Mouse (Mus musculus): ENCODE measurements around the gene Parg.

Parg gene

DNA sequence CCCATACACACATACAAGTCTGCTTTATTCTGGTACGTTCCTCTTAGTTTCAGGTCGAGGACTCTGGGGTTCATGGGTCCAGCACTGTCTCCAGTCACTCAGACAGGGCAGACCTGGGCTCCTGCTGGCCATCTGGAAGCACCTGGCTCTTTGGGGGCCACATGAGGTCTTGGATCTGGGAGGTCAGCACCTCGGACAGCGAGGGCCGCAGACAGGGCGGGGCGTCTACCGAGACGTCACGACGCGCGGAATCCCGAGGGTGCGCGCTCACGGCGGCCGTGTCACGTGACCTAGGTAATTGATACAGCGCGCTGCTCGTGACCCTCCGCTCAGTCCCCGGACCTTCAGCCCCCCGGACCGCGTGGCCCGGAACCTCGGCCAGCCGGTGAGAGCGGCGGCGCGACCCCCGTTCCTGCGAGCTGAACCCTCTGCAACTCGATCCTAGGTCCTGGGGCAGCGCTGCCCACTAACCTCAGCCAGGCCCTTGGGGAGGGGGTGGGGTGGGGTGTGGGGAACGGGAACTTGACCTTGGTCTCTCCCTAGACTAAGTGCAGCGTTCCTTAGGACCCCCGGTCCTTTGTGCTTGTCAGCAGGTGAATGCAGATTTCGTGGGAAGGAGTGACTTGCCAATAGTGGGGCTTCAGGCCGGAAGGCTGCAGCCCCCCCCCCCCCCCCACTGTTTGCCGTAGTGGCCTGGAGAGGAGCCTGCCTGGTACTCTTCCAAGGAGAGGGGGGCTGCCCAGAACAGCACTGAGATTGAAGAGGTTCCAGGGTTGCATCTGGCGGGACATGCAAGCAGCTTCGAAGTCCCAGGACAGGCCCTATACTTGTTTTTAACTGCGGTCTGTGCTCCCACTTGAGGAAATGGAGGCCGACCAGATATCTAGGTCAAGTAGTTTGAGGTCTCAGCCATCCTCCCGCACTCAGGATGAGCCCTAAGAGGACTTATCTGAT lies 120.3 kb downstream of the Parg start, which contains the start of gene Ogdhl:
TSS of gene Ogdhl (plus strand) at position 288 of the 954 bp plus-strand sequence.
- peak; percentile 90 to 93 for DNase-seq

GRCm38 (mm10) chr14:32323221-32323620 lies 121.5 kb downstream of the Parg start:
- DNase-seq, result no peak

DNA sequence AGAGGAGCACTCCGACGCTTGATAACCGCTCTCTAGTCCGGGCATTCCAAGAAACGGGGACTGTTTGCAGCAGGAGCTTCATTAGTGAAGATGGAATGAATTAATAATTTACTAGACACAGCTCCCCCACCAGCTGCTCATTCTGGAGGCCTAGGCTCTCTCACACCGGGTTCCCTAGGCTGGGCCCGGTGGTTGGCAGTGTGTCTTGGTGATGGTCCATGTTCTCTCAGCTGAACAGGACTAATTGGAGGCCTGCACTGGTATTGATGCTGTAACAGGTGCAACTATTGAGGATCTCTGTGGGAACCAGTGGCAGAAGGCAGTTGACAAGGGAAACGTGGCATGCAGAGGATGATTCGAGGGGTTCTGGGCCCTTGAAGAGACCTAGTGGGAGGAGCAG lies 125.6 kb downstream of the Parg start:
- no peak for DNase-seq

GRCm38 (mm10) chr14:32332515-32333445 lies 131.0 kb downstream of the Parg start:
- no peak for DNase-seq

DNA sequence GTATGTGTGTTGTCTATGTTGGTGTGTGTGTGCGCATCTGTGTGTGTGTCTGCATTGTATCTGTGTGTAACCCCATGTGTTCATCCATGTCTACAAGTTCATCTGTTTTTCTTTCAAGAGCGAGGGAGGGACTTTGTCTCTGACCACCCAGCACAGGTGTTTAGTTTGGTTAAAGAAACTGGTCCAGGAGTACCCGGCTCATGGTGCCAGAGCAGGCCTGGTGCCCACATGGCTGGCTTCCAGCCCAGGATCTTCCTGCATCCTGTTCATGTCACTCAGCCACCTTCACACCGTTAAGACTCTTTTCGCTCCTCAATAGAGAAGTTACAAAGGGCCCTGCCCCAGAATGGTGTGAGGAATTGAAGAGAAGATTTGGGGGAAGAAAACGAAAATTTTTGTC lies 134.3 kb downstream of the Parg start:
- DNase-seq, result no peak

DNA sequence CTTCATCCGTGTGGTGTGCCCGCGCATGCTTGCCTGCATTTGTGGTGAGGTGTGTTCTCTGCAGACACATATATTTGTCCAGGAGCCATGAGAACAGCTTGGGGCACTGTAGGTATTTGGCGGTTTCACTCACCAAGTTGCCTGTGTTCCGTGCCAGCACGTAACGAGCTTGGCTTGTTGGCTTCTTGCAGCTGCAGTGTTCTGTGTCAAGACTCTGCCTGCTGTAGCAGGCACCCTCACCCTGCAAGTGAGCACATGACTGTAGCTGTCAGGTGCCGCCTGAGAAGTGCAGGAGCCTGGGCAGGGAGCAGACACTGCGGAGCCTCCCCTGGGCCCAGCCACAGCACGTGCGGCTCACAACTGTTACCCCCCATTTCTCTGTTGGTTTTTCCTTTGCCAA lies 134.8 kb downstream of the Parg start:
- no peak for DNase-seq

DNA sequence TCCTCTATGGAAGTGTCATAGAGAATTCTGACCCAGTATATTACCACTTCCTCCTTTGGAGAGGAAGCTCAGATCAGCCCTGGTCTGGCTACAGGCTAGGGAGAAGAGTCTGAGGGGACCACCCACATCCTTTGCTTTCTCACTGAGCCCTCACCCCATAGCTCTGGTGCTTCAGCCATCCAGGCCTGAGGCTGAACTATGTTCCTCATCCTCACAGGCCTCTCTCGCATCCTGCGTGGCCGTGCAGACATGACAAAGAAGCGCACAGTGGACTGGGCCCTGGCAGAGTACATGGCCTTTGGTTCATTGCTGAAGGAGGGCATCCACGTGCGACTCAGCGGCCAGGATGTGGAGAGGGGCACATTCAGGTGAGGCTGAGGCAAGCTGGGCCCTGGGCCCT lies 140.1 kb downstream of the Parg start:
- DNase-seq, result no peak

DNA sequence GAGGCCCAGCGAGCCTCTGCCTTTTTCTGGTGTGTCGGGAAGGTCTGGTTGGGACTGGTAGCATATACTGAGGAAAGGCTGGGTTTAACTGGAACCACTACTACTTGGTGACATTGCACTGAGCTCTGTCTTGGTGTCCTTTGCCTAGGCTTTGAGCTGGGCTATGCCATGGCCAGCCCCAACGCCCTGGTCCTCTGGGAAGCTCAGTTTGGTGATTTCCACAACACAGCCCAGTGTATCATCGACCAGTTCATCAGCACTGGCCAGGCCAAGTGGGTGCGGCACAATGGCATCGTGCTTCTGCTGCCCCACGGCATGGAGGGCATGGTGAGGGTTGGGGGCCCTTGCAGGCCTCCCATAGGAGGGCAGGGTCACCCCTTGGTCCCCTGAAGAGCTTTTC lies 142.4 kb downstream of the Parg start:
- DNase-seq, result no peak

DNA sequence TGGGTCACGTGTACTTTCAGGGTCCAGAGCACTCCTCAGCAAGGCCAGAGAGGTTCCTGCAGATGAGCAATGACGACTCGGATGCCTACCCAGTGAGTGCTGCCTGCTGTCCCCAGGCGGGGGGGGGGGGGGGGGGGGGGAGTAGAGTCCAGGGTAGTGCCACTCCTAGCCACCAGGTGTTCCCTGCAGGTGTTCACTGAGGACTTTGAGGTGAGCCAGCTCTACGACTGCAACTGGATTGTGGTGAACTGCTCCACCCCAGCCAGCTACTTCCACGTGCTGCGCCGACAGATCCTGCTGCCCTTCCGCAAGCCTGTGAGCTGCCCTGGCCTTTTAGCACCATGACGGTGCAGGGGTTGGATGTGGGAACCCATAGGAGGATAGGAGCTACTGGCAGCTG lies 142.9 kb downstream of the Parg start:
- no peak for DNase-seq
